Mouse (Mus musculus) heart, embryonic 14.5 days (tissue): Measurements from ENCODE around the gene Dmrt1. TPM values are rescaled to one million over a fixed set of nuclear protein-coding genes. Genes with fewer than 3 reads are reported as not detected.
A peak's percentile ranks its signal among the peaks of the same experiment; 100 is the strongest.

Experiments used
- ATAC-seq: fragments of 200-750 bp; cut with Nextera tagmentation; 2 replicates; pipeline ENCODE4 v1.8.0; 2017; ENCODE audit warnings: low read depth, moderate TSS enrichment; ENCODE audit not compliant: insufficient number of reproducible peaks, insufficient read depth, low FRiP score
- H3K27ac ChIP-seq, 2 experiments: fragments of 200-500 bp in 1 of 2; fragments of 300-500 bp in 1 of 2; sonication (generic) in 1 of 2; replicated peaks in 1 of 2; 2 replicates each; pipeline ENCODE4 v1.5.1; 2012 to 2014; ENCODE audit warnings: low read depth in 2 of 2, low read length in 2 of 2, control low read depth in 1 of 2, mild to moderate bottlenecking in 1 of 2, mixed read lengths in 1 of 2; ENCODE audit not compliant: control insufficient read depth in 1 of 2, insufficient read depth in 1 of 2
- H3K27me3 ChIP-seq: fragments of 300-500 bp; sonication (generic); 2 replicates; pipeline ENCODE4 v1.6.1; 2014; ENCODE audit warnings: mild to moderate bottlenecking, low read length, control low read depth; ENCODE audit not compliant: control insufficient read depth, insufficient read depth
- H3K36me3 ChIP-seq: fragments of 300-500 bp; sonication (generic); 2 replicates; pipeline ENCODE4 v1.6.1; 2014; ENCODE audit warnings: mild to moderate bottlenecking, control low read depth, low read length, mixed read lengths; ENCODE audit not compliant: control insufficient read depth, insufficient read depth
- H3K4me1 ChIP-seq, 2 experiments: fragments of 200-500 bp in 1 of 2; fragments of 300-500 bp in 1 of 2; sonication (generic) in 1 of 2; 2 replicates each; pipeline ENCODE4 v1.6.1; 2012 to 2014; ENCODE audit warnings: low read length in 2 of 2, control low read depth in 1 of 2, mixed read lengths in 1 of 2; ENCODE audit not compliant: control insufficient read depth in 2 of 2, insufficient read depth in 2 of 2
- H3K4me2 ChIP-seq: fragments of 300-500 bp; sonication (generic); 2 replicates; pipeline ENCODE4 v1.6.1; 2014; ENCODE audit warnings: mild to moderate bottlenecking, low read length
- H3K4me3 ChIP-seq, 2 experiments: fragments of 200-500 bp in 1 of 2; fragments of 300-500 bp in 1 of 2; sonication (generic) in 1 of 2; 2 replicates each; pipeline ENCODE4 v1.5.1; 2012 to 2014; ENCODE audit warnings: low read length in 2 of 2, mild to moderate bottlenecking in 2 of 2, control low read depth in 1 of 2, low read depth in 1 of 2, moderate library complexity in 1 of 2; ENCODE audit not compliant: control insufficient read depth in 1 of 2, insufficient read depth in 1 of 2
- H3K9ac ChIP-seq: fragments of 300-500 bp; sonication (generic); 2 replicates; pipeline ENCODE4 v1.6.1; 2014; ENCODE audit warnings: mild to moderate bottlenecking, low read length
- H3K9me3 ChIP-seq: fragments of 300-500 bp; sonication (generic); 2 replicates; pipeline ENCODE4 v1.6.1; 2016; ENCODE audit warnings: low read length, control low read depth; ENCODE audit not compliant: control insufficient read depth
- WGBS: fragments of 180-500 bp; shearing (Covaris S2); extraction: QIAGEN DNeasy Blood & Tissue Kit; methylation state at CpG from one replicate; pipeline ENCODE4 v1.1.7; 2014; 5-methylcytosine and 5-hydroxymethylcytosine counted together
- polyA plus RNA-seq: library from polyadenylated mRNA; unstranded; fragments of >200 nt; fragmentation: Nextera tagmentation; extraction: Ambion mirVana; gene quantifications from 2 replicates; pipeline ENCODE4 v1.2.1, GENCODE M21; 2014

Gene Dmrt1
- polyA plus RNA-seq, 1 experiment from 2014 or later, result not detected

GRCm38 (mm10) chr19:25569778-25570177 is 64.4 kb downstream of the Dmrt1 start:
- no peak for ATAC-seq
- H3K4me1 ChIP-seq, result peaks cover 4 to 13% of the 10 kb centered on the region in 2 experiments
- no peak overlapping the region for H3K4me2 ChIP-seq
- H3K9ac ChIP-seq, result no peak overlapping the region
- no peaks in the 10 kb centered on the region for H3K36me3 ChIP-seq
- H3K27me3 ChIP-seq, result peaks cover 4% of the 10 kb centered on the region; the same call in 1 of the 2 replicates
- H3K4me3 ChIP-seq, result no peak overlapping the region
- no peak overlapping the region for H3K27ac ChIP-seq
- WGBS, result 46% methylated on average over 7 of the region's 7 CpGs
- no peaks in the 10 kb centered on the region for H3K9me3 ChIP-seq

- Histone ChIP-seq H3K4me2 (peak overlapping the region; percentile 70), H3K27ac (no peak overlapping the region), H3K36me3 (no peaks in the 10 kb centered on the region), H3K4me1 (peaks cover 10 to 22% of the 10 kb centered on the region in 2 experiments), H3K9ac (peak overlapping the region; percentile 11; the same call in 1 of the 2 replicates), H3K9me3 (no peaks in the 10 kb centered on the region), H3K4me3 (peak overlapping the region in 1 of 2 experiments; percentile 4; a peak in 1 of 4 replicates), H3K27me3 (no peaks in the 10 kb centered on the region)
- WGBS, result 10% methylated on average over 10 of the region's 10 CpGs
- ATAC-seq, result no peak
Measured at GRCm38 (mm10) chr19:25574431-25574830, 69.0 kb downstream of the Dmrt1 start.

GRCm38 (mm10) chr19:25574981-25575814 is 69.8 kb downstream of the Dmrt1 start:
- no peaks in the 10 kb centered on the region for H3K36me3 ChIP-seq
- no peak overlapping the region; a peak in 1 of 4 replicates for H3K27ac ChIP-seq
- WGBS, result 2% methylated on average over 17 of the region's 17 CpGs
- H3K9ac ChIP-seq, result no peak overlapping the region
- H3K4me3 ChIP-seq, result peak overlapping the region; percentile 26 to 32
- H3K4me2 ChIP-seq, result peak overlapping the region; percentile 70
- H3K4me1 ChIP-seq, result peaks cover 10 to 22% of the 10 kb centered on the region in 2 experiments
- no peak for ATAC-seq
- no peaks in the 10 kb centered on the region for H3K27me3 ChIP-seq
- H3K9me3 ChIP-seq, result no peaks in the 10 kb centered on the region

- Histone ChIP-seq H3K27me3 (no peaks in the 10 kb centered on the region), H3K9ac (no peak overlapping the region), H3K4me1 (peaks cover 10 to 20% of the 10 kb centered on the region in 2 experiments), H3K36me3 (no peaks in the 10 kb centered on the region), H3K9me3 (no peaks in the 10 kb centered on the region), H3K4me2 (no peak overlapping the region), H3K27ac (no peak overlapping the region), H3K4me3 (no peak overlapping the region)
- no peak for ATAC-seq
- 94% methylated on average over 2 of the region's 2 CpGs for WGBS
Measured at GRCm38 (mm10) chr19:25578358-25578757, 72.9 kb downstream of the Dmrt1 start.

- Histone ChIP-seq H3K9me3 (no peaks in the 10 kb centered on the region), H3K9ac (no peak overlapping the region), H3K27ac (no peak overlapping the region), H3K36me3 (no peaks in the 10 kb centered on the region), H3K4me2 (no peak overlapping the region), H3K4me1 (peaks cover 8 to 13% of the 10 kb centered on the region in 2 experiments), H3K27me3 (no peaks in the 10 kb centered on the region), H3K4me3 (no peak overlapping the region)
- no peak for ATAC-seq
- WGBS, result 93% methylated on average over 2 of the region's 2 CpGs
Measured at GRCm38 (mm10) chr19:25579440-25579839, 74.0 kb downstream of the Dmrt1 start.

- H3K9ac ChIP-seq, result no peak overlapping the region
- no peaks in the 10 kb centered on the region for H3K36me3 ChIP-seq
- no peak overlapping the region for H3K4me2 ChIP-seq
- no peaks in the 10 kb centered on the region for H3K9me3 ChIP-seq
- H3K4me1 ChIP-seq, result no peaks in the 10 kb centered on the region
- H3K4me3 ChIP-seq, result no peak overlapping the region
- no peak overlapping the region for H3K27ac ChIP-seq
- H3K27me3 ChIP-seq, result peaks cover 71% of the 10 kb centered on the region
- 78% methylated on average over 3 of the region's 3 CpGs for WGBS
- ATAC-seq, result no peak
Measured at GRCm38 (mm10) chr19:25597717-25598232, 92.4 kb downstream of the Dmrt1 start.

- no peak for ATAC-seq
- Histone ChIP-seq H3K4me2 (no peak overlapping the region), H3K36me3 (no peaks in the 10 kb centered on the region), H3K9ac (no peak overlapping the region), H3K4me1 (no peaks in the 10 kb centered on the region), H3K27me3 (peaks cover 77% of the 10 kb centered on the region), H3K4me3 (no peak overlapping the region), H3K27ac (no peak overlapping the region), H3K9me3 (no peaks in the 10 kb centered on the region)
- WGBS, result 10% methylated on average over 4 of the region's 4 CpGs
Measured at GRCm38 (mm10) chr19:25598626-25599025, 93.2 kb downstream of the Dmrt1 start.
